Mouse (Mus musculus): Measurements from ENCODE around the gene Rapgef6. TPM values are rescaled to one million over a fixed set of nuclear protein-coding genes. Genes with fewer than 3 reads are reported as not detected.
A peak's percentile ranks its signal among the peaks of the same experiment; 100 is the strongest.

Gene Rapgef6
- polyA plus RNA-seq, 1 experiment: 73.9 TPM

GRCm38 (mm10) chr11:54618841-54619240 lies 96.2 kb downstream of the Rapgef6 start:
- Histone ChIP-seq H3K4me1 (replicated peaks; ENCODE audit: control insufficient read depth, insufficient read depth, low read length) (no peaks in the 10 kb centered on the region), H3K36me3 (ENCODE audit: control insufficient read depth, insufficient read depth, low read length) (peaks cover 13% of the 10 kb centered on the region), H3K4me3 (ENCODE audit: control insufficient read depth, insufficient read depth, low read length) (no peak overlapping the region), H3K27ac (ENCODE audit: control insufficient read depth, insufficient read depth, low read length) (no peak overlapping the region), H3K27me3 (ENCODE audit: control insufficient read depth, insufficient read depth, low read length) (no peaks in the 10 kb centered on the region)
- TF ChIP-seq CTCF (IDR thresholded peaks at IDR 0.05; ENCODE audit: borderline replicate concordance, control insufficient read depth, extremely low read depth, insufficient read depth, low read length, poor library complexity) (no peak), POLR2A (IDR thresholded peaks at IDR 0.05; ENCODE audit: control insufficient read depth, extremely low read depth, insufficient read depth, low read length, poor library complexity) (no peak)
- WGBS: 66% methylated on average over 2 of the region's 2 CpGs
- DNase-seq: no peak

GRCm38 (mm10) chr11:54621725-54622124 lies 99.1 kb downstream of the Rapgef6 start:
- 25% methylated on average over 2 of the region's 2 CpGs for WGBS
- no peaks in the 10 kb centered on the region for H3K27me3 ChIP-seq (ENCODE audit: control insufficient read depth, insufficient read depth, low read length)
- no peak overlapping the region for H3K27ac ChIP-seq (ENCODE audit: control insufficient read depth, insufficient read depth, low read length)
- TF ChIP-seq CTCF (IDR thresholded peaks at IDR 0.05; ENCODE audit: borderline replicate concordance, control insufficient read depth, extremely low read depth, insufficient read depth, low read length, poor library complexity) (no peak), POLR2A (IDR thresholded peaks at IDR 0.05; ENCODE audit: control insufficient read depth, extremely low read depth, insufficient read depth, low read length, poor library complexity) (no peak)
- peak; percentile 5 for DNase-seq
- H3K36me3 ChIP-seq (ENCODE audit: control insufficient read depth, insufficient read depth, low read length): peaks cover 17% of the 10 kb centered on the region
- H3K4me1 ChIP-seq (replicated peaks; ENCODE audit: control insufficient read depth, insufficient read depth, low read length): peaks cover 2% of the 10 kb centered on the region; the same call in 1 of the 2 replicates
- no peak overlapping the region for H3K4me3 ChIP-seq (ENCODE audit: control insufficient read depth, insufficient read depth, low read length)

DNA sequence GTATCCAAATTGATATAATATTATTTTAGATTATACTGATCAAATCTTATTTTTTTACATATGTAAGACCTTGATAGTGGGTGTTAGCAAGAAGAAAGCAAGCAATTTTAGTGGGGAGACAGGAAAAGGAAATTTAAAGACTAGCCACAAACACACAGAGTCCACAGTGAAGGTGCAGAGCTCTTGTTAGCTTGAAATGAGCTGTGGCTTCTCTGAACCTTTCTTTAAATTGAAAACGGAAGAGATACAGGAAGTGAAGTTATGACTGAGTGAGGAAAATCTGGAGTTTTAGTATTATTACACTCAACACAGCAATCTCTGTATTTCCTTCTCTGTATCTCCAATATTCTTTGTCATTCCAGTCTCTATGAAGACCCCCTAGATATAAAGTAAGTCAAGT lies 104.3 kb downstream of the Rapgef6 start:
- Histone ChIP-seq H3K27me3 (ENCODE audit: control insufficient read depth, insufficient read depth, low read length) (no peaks in the 10 kb centered on the region), H3K4me1 (replicated peaks; ENCODE audit: control insufficient read depth, insufficient read depth, low read length) (peaks cover 2% of the 10 kb centered on the region; the same call in 1 of the 2 replicates), H3K4me3 (ENCODE audit: control insufficient read depth, insufficient read depth, low read length) (no peak overlapping the region), H3K27ac (ENCODE audit: control insufficient read depth, insufficient read depth, low read length) (no peak overlapping the region), H3K36me3 (ENCODE audit: control insufficient read depth, insufficient read depth, low read length) (peaks cover 31% of the 10 kb centered on the region)
- no peak for DNase-seq
- TF ChIP-seq CTCF (IDR thresholded peaks at IDR 0.05; ENCODE audit: borderline replicate concordance, control insufficient read depth, extremely low read depth, insufficient read depth, low read length, poor library complexity) (no peak), POLR2A (IDR thresholded peaks at IDR 0.05; ENCODE audit: control insufficient read depth, extremely low read depth, insufficient read depth, low read length, poor library complexity) (no peak)
- 5% methylated on average over 1 of the region's 1 CpGs for WGBS

DNA sequence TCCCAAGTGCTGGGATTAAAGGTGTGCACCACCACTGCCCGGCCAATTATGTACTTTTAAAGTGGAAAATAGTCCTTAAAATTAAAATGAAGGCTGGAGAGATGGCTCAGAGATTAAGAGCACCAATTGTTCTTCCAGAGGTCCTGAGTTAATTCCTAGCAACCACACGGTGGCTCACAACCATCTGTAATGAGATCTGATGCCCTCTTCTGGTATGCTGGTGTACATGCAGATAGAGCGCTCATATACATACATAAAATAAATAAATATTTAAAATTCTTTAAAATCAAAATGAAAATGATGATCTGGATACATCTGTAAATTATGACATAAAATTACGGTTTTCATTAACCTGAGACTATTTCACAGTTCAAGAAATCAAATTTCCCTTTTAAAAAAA lies 123.8 kb downstream of the Rapgef6 start:
- TF ChIP-seq CTCF (IDR thresholded peaks at IDR 0.05; ENCODE audit: borderline replicate concordance, control insufficient read depth, extremely low read depth, insufficient read depth, low read length, poor library complexity) (no peak), POLR2A (IDR thresholded peaks at IDR 0.05; ENCODE audit: control insufficient read depth, extremely low read depth, insufficient read depth, low read length, poor library complexity) (no peak)
- no peak overlapping the region for H3K27ac ChIP-seq (ENCODE audit: control insufficient read depth, insufficient read depth, low read length)
- H3K36me3 ChIP-seq (ENCODE audit: control insufficient read depth, insufficient read depth, low read length): peaks cover 35% of the 10 kb centered on the region
- no peak for DNase-seq
- H3K4me3 ChIP-seq (ENCODE audit: control insufficient read depth, insufficient read depth, low read length): no peak overlapping the region
- no peaks in the 10 kb centered on the region for H3K4me1 ChIP-seq (replicated peaks; ENCODE audit: control insufficient read depth, insufficient read depth, low read length)
- 97% methylated on average over 4 of the region's 4 CpGs for WGBS
- no peaks in the 10 kb centered on the region for H3K27me3 ChIP-seq (ENCODE audit: control insufficient read depth, insufficient read depth, low read length)

DNA sequence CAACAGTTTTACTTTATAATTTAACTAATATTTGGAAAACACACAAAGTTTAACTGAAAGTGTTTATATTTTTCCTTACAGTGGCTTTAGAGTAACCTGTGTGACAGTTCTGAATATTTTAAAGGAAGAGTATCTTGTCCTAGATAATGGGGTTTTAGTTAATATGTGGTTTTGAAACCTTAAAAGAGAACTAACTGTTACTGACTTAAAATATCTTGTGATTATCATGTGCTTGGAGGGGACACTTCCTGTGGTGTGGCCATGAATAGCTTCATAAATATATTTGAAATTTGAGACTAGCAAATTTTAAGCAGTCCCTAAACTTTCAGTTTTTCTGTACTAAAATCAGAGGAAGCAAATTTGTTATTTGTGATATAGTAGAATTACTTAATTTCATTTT lies 125.9 kb downstream of the Rapgef6 start:
- Histone ChIP-seq H3K36me3 (ENCODE audit: control insufficient read depth, insufficient read depth, low read length) (peaks cover 20% of the 10 kb centered on the region), H3K4me1 (replicated peaks; ENCODE audit: control insufficient read depth, insufficient read depth, low read length) (no peaks in the 10 kb centered on the region), H3K27me3 (ENCODE audit: control insufficient read depth, insufficient read depth, low read length) (no peaks in the 10 kb centered on the region), H3K27ac (ENCODE audit: control insufficient read depth, insufficient read depth, low read length) (no peak overlapping the region), H3K4me3 (ENCODE audit: control insufficient read depth, insufficient read depth, low read length) (no peak overlapping the region)
- no peak for DNase-seq
- TF ChIP-seq CTCF (IDR thresholded peaks at IDR 0.05; ENCODE audit: borderline replicate concordance, control insufficient read depth, extremely low read depth, insufficient read depth, low read length, poor library complexity) (no peak), POLR2A (IDR thresholded peaks at IDR 0.05; ENCODE audit: control insufficient read depth, extremely low read depth, insufficient read depth, low read length, poor library complexity) (no peak)

GRCm38 (mm10) chr11:54655420-54655819 lies 132.8 kb downstream of the Rapgef6 start:
- Histone ChIP-seq H3K27me3 (ENCODE audit: control insufficient read depth, insufficient read depth, low read length) (no peaks in the 10 kb centered on the region), H3K4me3 (ENCODE audit: control insufficient read depth, insufficient read depth, low read length) (no peak overlapping the region), H3K27ac (ENCODE audit: control insufficient read depth, insufficient read depth, low read length) (no peak overlapping the region), H3K36me3 (ENCODE audit: control insufficient read depth, insufficient read depth, low read length) (peaks cover 38% of the 10 kb centered on the region), H3K4me1 (replicated peaks; ENCODE audit: control insufficient read depth, insufficient read depth, low read length) (no peaks in the 10 kb centered on the region)
- TF ChIP-seq CTCF (IDR thresholded peaks at IDR 0.05; ENCODE audit: borderline replicate concordance, control insufficient read depth, extremely low read depth, insufficient read depth, low read length, poor library complexity): no peak
- no peak for TF ChIP-seq POLR2A (IDR thresholded peaks at IDR 0.05; ENCODE audit: control insufficient read depth, extremely low read depth, insufficient read depth, low read length, poor library complexity)
- DNase-seq: no peak
- WGBS: 93% methylated on average over 2 of the region's 2 CpGs

Measured in thymus, adult 2 months (tissue).